Mouse (Mus musculus) CH12.LX (cell line): Measurements from ENCODE around the gene Sh2b2. TPM values are rescaled to one million over a fixed set of nuclear protein-coding genes. Genes with fewer than 3 reads are reported as not detected.

Experiments
- DNase-seq: peaks from one replicate; pipeline ENCODE4 v3.0.0-alpha.2; 2013; ENCODE audit errors: extremely low read depth
- H3K27ac ChIP-seq: 2 replicates; pipeline ENCODE4 v1.5.1; 2012; ENCODE audit warnings: low read depth, mild to moderate bottlenecking, control low read depth, moderate library complexity; ENCODE audit not compliant: insufficient read depth
- H3K27me3 ChIP-seq: replicated peaks from 2 replicates; pipeline ENCODE3; 2012; ENCODE audit warnings: inconsistent platforms
- H3K36me3 ChIP-seq, 2 experiments: replicated peaks in 1 of 2; 2 replicates each; pipeline versions ENCODE3 to v1.6.1; 2012; ENCODE audit warnings: inconsistent platforms in 1 of 2, low read length in 1 of 2, mild to moderate bottlenecking in 1 of 2, mixed read lengths in 1 of 2, moderate library complexity in 1 of 2; ENCODE audit not compliant: control insufficient read depth in 1 of 2, insufficient read depth in 1 of 2
- H3K4me1 ChIP-seq, 2 experiments: 2 replicates each; pipeline ENCODE4 v1.6.1; 2012; ENCODE audit warnings: inconsistent platforms in 1 of 2, moderate library complexity in 1 of 2; ENCODE audit not compliant: insufficient read depth in 2 of 2, control insufficient read depth in 1 of 2
- H3K4me2 ChIP-seq: 2 replicates; pipeline ENCODE4 v1.6.1; 2012; ENCODE audit warnings: low read depth, mild to moderate bottlenecking, control low read depth; ENCODE audit not compliant: poor library complexity, insufficient read depth, severe bottlenecking
- H3K4me3 ChIP-seq, 3 experiments: fragments of 150-350 bp in 1 of 3; sonication (generic) in 1 of 3; replicated peaks in 1 of 3; 2 replicates each; pipeline versions ENCODE3 to v1.5.1; 2011 to 2012; ENCODE audit warnings: low read depth in 2 of 3, low read length in 2 of 3, mild to moderate bottlenecking in 2 of 3, moderate library complexity in 2 of 3, control low read depth in 1 of 3, improper control_type of control experiment in 1 of 3, inconsistent platforms in 1 of 3, mixed read lengths in 1 of 3; ENCODE audit not compliant: poor library complexity in 1 of 3
- H3K79me2 ChIP-seq: replicated peaks from 2 replicates; pipeline ENCODE4 v1.6.1; 2012; ENCODE audit warnings: mild to moderate bottlenecking, moderate library complexity; ENCODE audit not compliant: control insufficient read depth, poor library complexity, insufficient read depth, severe bottlenecking; ENCODE audit errors: extremely low read depth
- H3K9ac ChIP-seq: 2 replicates; pipeline ENCODE4 v1.6.1; 2012; ENCODE audit warnings: low read depth, mild to moderate bottlenecking, control low read depth, moderate library complexity; ENCODE audit not compliant: insufficient read depth
- H3K9me3 ChIP-seq: replicated peaks from 2 replicates; pipeline ENCODE3; 2012; ENCODE audit warnings: low read length, inconsistent platforms, mixed read lengths
- CHD2 ChIP-seq: IDR thresholded peaks from 2 replicates; pipeline ENCODE4 v1.6.1; 2011; ENCODE audit warnings: low read length, improper control_type of control experiment
- E2F4 ChIP-seq: IDR thresholded peaks from 2 replicates; pipeline ENCODE4 v1.6.1; 2011; ENCODE audit warnings: low read depth, low read length, improper control_type of control experiment; ENCODE audit not compliant: insufficient replicate concordance
- EP300 ChIP-seq: IDR thresholded peaks from 2 replicates; pipeline ENCODE4 v1.6.1; 2011; ENCODE audit warnings: low read length, improper control_type of control experiment
- JUN ChIP-seq: IDR thresholded peaks from 2 replicates; pipeline ENCODE4 v1.6.1; 2011; ENCODE audit warnings: low read depth, mild to moderate bottlenecking, low read length, improper control_type of control experiment, moderate library complexity; ENCODE audit not compliant: insufficient read depth
- JUND ChIP-seq: conservative IDR thresholded peaks from 2 replicates; pipeline ENCODE4 v1.6.1; 2011; ENCODE audit warnings: low read depth, low read length, improper control_type of control experiment
- KAT2A ChIP-seq: IDR thresholded peaks from 2 replicates; pipeline ENCODE4 v1.6.1; 2012; ENCODE audit warnings: low read length, improper control_type of control experiment, inconsistent platforms; ENCODE audit not compliant: insufficient replicate concordance
- MAFK ChIP-seq: IDR thresholded peaks from 2 replicates; pipeline ENCODE4 v1.6.1; 2011; ENCODE audit warnings: low read length, improper control_type of control experiment; ENCODE audit not compliant: insufficient replicate concordance
- MEF2A ChIP-seq: IDR thresholded peaks from 2 replicates; pipeline ENCODE4 v1.6.1; 2014; ENCODE audit warnings: low read depth, mild to moderate bottlenecking, inconsistent platforms, low read length, improper control_type of control experiment, borderline replicate concordance
- MXI1 ChIP-seq: IDR thresholded peaks from 2 replicates; pipeline ENCODE4 v1.6.1; 2011; ENCODE audit warnings: mild to moderate bottlenecking, low read depth, low read length, improper control_type of control experiment
- MYC ChIP-seq: IDR thresholded peaks from 2 replicates; pipeline ENCODE4 v1.6.1; 2011; ENCODE audit warnings: low read depth, mild to moderate bottlenecking, improper control_type of control experiment, low read length
- NRF1 ChIP-seq: IDR thresholded peaks from 2 replicates; pipeline ENCODE4 v1.6.1; 2014; ENCODE audit warnings: low read depth, mild to moderate bottlenecking, inconsistent platforms, low read length, improper control_type of control experiment, moderate library complexity
- POLR2A ChIP-seq: IDR thresholded peaks from 2 replicates; pipeline ENCODE4 v1.6.1; 2011; ENCODE audit warnings: low read depth, mild to moderate bottlenecking, improper control_type of control experiment, low read length
- RCOR1 ChIP-seq: conservative IDR thresholded peaks from 2 replicates; pipeline ENCODE4 v1.6.1; 2012; ENCODE audit warnings: low read depth, mild to moderate bottlenecking, inconsistent platforms, low read length, improper control_type of control experiment
- SMC3 ChIP-seq: IDR thresholded peaks from 2 replicates; pipeline ENCODE4 v1.6.1; 2011; ENCODE audit warnings: low read depth, low read length, improper control_type of control experiment
- TBP ChIP-seq: conservative IDR thresholded peaks from 2 replicates; pipeline ENCODE4 v1.6.1; 2011; ENCODE audit warnings: low read depth, low read length, improper control_type of control experiment
- TCF12 ChIP-seq: IDR thresholded peaks from 2 replicates; pipeline ENCODE4 v1.6.1; 2014; ENCODE audit warnings: low read depth, mild to moderate bottlenecking, inconsistent platforms, low read length, improper control_type of control experiment
- UBTF ChIP-seq: IDR thresholded peaks from 2 replicates; pipeline ENCODE4 v1.6.1; 2012; ENCODE audit warnings: low read depth, mild to moderate bottlenecking, inconsistent platforms, low read length, improper control_type of control experiment, moderate library complexity
- USF2 ChIP-seq: conservative IDR thresholded peaks from 2 replicates; pipeline ENCODE4 v1.6.1; 2011; ENCODE audit warnings: low read depth, low read length, improper control_type of control experiment
- ZKSCAN1 ChIP-seq: IDR thresholded peaks from 2 replicates; pipeline ENCODE4 v1.6.1; 2012; ENCODE audit warnings: low read depth, inconsistent platforms, low read length, improper control_type of control experiment, borderline replicate concordance
- ZMIZ1 ChIP-seq: IDR thresholded peaks from 2 replicates; pipeline ENCODE4 v1.6.1; 2012; ENCODE audit warnings: low read depth, mild to moderate bottlenecking, inconsistent platforms, low read length, improper control_type of control experiment
- dilution Hi-C: fragments of 300-500 bp; cut with MboI; formaldehyde crosslinking; loops from 2 replicates; pipeline ENCODE4 v1.14.3; 2020; ENCODE audit warnings: low sequenced_read_pairs; ENCODE audit not compliant: extremely low pct_unique_long_range_greater_than_20kb, extremely low pct_ligation_motif_present
- in situ Hi-C: fragments of 300-500 bp; cut with MboI; formaldehyde crosslinking; loops from 3 replicates; pipeline ENCODE4 v1.14.3; 2019; ENCODE audit warnings: low sequenced_read_pairs, low pct_ligation_motif_present, low pct_unique_long_range_greater_than_20kb, mixed read lengths
- polyA plus RNA-seq: library from polyadenylated mRNA; unstranded; fragments of >175 nt; gene quantifications from 2 replicates; pipeline ENCODE4 v1.2.1, GENCODE M21; 2012; ENCODE audit warnings: low read depth; ENCODE audit not compliant: insufficient read length
- total RNA-seq, 2 experiments: library from RNA; depleted of rRNA; stranded (reverse); fragments of 300-350 nt in 1 of 2; fragments of >200 nt in 1 of 2; gene quantifications; 2 replicates each; pipeline ENCODE4 v1.2.3; 2012 to 2014

Sh2b2 gene
- total and polyA plus RNA-seq, 3 experiments = 8.5 to 27.8 (median 17.9) TPM

DNA sequence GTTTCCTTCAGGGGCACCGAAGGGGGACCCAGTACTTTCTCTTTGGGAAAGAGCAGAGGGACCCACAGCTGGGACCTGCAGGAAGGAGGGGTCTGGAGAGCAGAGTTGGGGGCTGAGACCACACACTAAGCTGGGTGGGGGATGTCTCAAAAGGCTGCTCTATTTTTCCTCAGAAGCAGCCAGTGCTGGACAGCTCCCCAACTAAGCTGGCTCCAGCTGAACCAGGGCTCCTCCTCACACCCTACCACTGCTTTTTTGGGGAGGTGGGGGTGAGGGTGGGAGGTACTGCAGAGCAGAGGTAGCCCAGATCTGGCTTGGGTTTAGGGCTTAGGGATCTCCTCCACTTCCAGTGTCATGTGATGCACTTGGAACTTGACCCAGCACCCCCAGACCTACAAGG lies 6.0 kb downstream of the Sh2b2 start:
- dilution Hi-C loops (no loop called here), in situ Hi-C loops (no loop called here)
- H3K36me3 ChIP-seq = peaks cover 0 to 42% of the 10 kb centered on the region in 2 experiments
- no peak for TF ChIP-seq MXI1
- TF ChIP-seq MAFK = no peak
- TF ChIP-seq CHD2 = no peak
- no peak for TF ChIP-seq UBTF
- no peak for TF ChIP-seq TCF12
- no peak for TF ChIP-seq ZMIZ1
- no peak for TF ChIP-seq ZKSCAN1
- no peak for TF ChIP-seq MEF2A
- TF ChIP-seq NRF1 = no peak
- no peak for TF ChIP-seq RCOR1
- no peak for TF ChIP-seq MYC
- no peak for TF ChIP-seq USF2
- TF ChIP-seq EP300 = no peak
- no peak for TF ChIP-seq TBP
- TF ChIP-seq JUND = no peak
- no peak for TF ChIP-seq SMC3
- TF ChIP-seq POLR2A = no peak
- H3K4me2 ChIP-seq = no peak overlapping the region
- peaks cover 7 to 36% of the 10 kb centered on the region in 2 experiments; a peak in 3 of 4 replicates for H3K4me1 ChIP-seq
- H3K4me3 ChIP-seq = no peak overlapping the region
- H3K27ac ChIP-seq = no peak overlapping the region
- H3K9ac ChIP-seq = no peak overlapping the region
- H3K79me2 ChIP-seq = no peaks in the 10 kb centered on the region
- H3K9me3 ChIP-seq = no peaks in the 10 kb centered on the region
- H3K27me3 ChIP-seq = no peaks in the 10 kb centered on the region
- no peak for DNase-seq

DNA sequence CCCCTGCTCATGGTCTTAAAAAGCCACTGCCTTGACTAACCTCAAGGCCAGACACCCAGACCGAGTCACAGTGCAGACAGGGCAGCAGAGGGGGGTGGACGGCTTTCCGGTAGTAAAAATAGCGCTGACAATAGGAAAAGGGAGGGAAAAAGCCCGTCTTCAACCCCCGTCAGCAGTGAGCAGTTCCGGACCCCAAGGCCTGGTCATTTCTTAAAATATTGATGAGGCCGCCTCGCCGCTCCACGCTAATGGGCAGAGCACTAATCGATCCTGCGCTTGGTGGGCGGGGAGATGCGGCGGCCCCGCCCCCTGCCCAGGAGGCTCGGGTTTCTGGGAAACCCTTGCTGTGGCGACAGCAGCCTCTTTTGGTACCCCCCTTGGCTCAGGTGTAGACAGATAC lies 8.7 kb downstream of the Sh2b2 start:
- no peak overlapping the region for H3K27ac ChIP-seq
- peaks cover 0 to 58% of the 10 kb centered on the region in 2 experiments for H3K36me3 ChIP-seq
- no peak overlapping the region for H3K9ac ChIP-seq
- H3K4me1 ChIP-seq = peaks cover 7 to 37% of the 10 kb centered on the region in 2 experiments; a peak in 3 of 4 replicates
- TF ChIP-seq JUN = no peak
- no peak for TF ChIP-seq TCF12
- no peak for TF ChIP-seq E2F4
- no peak for TF ChIP-seq KAT2A
- no peaks in the 10 kb centered on the region for H3K79me2 ChIP-seq
- H3K9me3 ChIP-seq = no peaks in the 10 kb centered on the region
- in situ Hi-C loops = no loop called here
- H3K4me3 ChIP-seq = no peak overlapping the region
- H3K4me2 ChIP-seq = no peak overlapping the region
- dilution Hi-C loops = no loop called here
- H3K27me3 ChIP-seq = no peaks in the 10 kb centered on the region
- DNase-seq = no peak
